Mouse (Mus musculus): Measurements from ENCODE around the gene Fam57b. TPM values are rescaled to one million over a fixed set of nuclear protein-coding genes. Genes with fewer than 3 reads are reported as not detected.
A peak's percentile ranks its signal among the peaks of the same experiment; 100 is the strongest.
"Not testable (repeated sequence)": the region's sequence is repeated elsewhere in the genome, so short reads cannot be mapped to it uniquely, and the experiment has no call there.

Gene Fam57b
- polyA plus RNA-seq, 1 experiment from 2014 or later: 10.5 TPM

GRCm38 (mm10) chr7:126775185-126775977 is 22.1 kb upstream of the Fam57b start:
- Histone ChIP-seq H3K4me3 (ENCODE audit: low read depth, low read length) (no peak overlapping the region), H3K4me1 (ENCODE audit: control insufficient read depth, insufficient read depth, low read length) (peaks cover 23% of the 10 kb centered on the region), H3K36me3 (ENCODE audit: control insufficient read depth, insufficient read depth, low read length) (0 out of 2 replicates have a peak, but pooled peaks cover 4% of the 10 kb centered on the region), H3K4me2 (no peak overlapping the region), H3K9me3 (ENCODE audit: control insufficient read depth, low read length) (no peaks in the 10 kb centered on the region), H3K27me3 (ENCODE audit: control insufficient read depth, insufficient read depth, low read length) (no peaks in the 10 kb centered on the region), H3K27ac (ENCODE audit: low read depth, low read length) (no peak overlapping the region), H3K9ac (ENCODE audit: low read length) (no peak overlapping the region)
- DNase-seq (ENCODE audit: low spot score, missing footprints) (no peak), ATAC-seq (ENCODE audit: low FRiP score) (no peak)
- WGBS: 85% methylated on average over 10 of the region's 10 CpGs

- 86% methylated on average over 3 of the region's 3 CpGs for WGBS
- no peak for DNase-seq (ENCODE audit: low spot score, missing footprints)
- H3K4me3 ChIP-seq (ENCODE audit: low read depth, low read length): no peak overlapping the region
- H3K4me1 ChIP-seq (ENCODE audit: control insufficient read depth, insufficient read depth, low read length): peaks cover 25% of the 10 kb centered on the region
- H3K9me3 ChIP-seq (ENCODE audit: control insufficient read depth, low read length): no peaks in the 10 kb centered on the region
- no peak for ATAC-seq (ENCODE audit: low FRiP score)
- no peak overlapping the region for H3K27ac ChIP-seq (ENCODE audit: low read depth, low read length)
- H3K4me2 ChIP-seq: peak overlapping the region; percentile 98; the same call in 1 of the 2 replicates
- H3K27me3 ChIP-seq (ENCODE audit: control insufficient read depth, insufficient read depth, low read length): no peaks in the 10 kb centered on the region
- 0 out of 2 replicates have a peak overlapping the region, but pooled peaks have one; percentile 88 for H3K9ac ChIP-seq (ENCODE audit: low read length)
- 0 out of 2 replicates have a peak, but pooled peaks cover 4% of the 10 kb centered on the region for H3K36me3 ChIP-seq (ENCODE audit: control insufficient read depth, insufficient read depth, low read length)
Measured at GRCm38 (mm10) chr7:126775978-126776234, 21.6 kb upstream of the Fam57b start.

- H3K4me2 ChIP-seq: peak within 1 kb of the TSS; percentile 98
- peak within 1 kb of the TSS; percentile 76 for H3K27ac ChIP-seq (ENCODE audit: low read depth, low read length)
- ATAC-seq (ENCODE audit: low FRiP score) (peak; percentile 90), DNase-seq (ENCODE audit: low spot score, missing footprints) (peak; percentile 97)
- peaks cover 31% of the 10 kb centered on the region for H3K4me1 ChIP-seq (ENCODE audit: control insufficient read depth, insufficient read depth, low read length)
- H3K36me3 ChIP-seq (ENCODE audit: control insufficient read depth, insufficient read depth, low read length): no peaks in the 10 kb centered on the region
- no peaks in the 10 kb centered on the region for H3K27me3 ChIP-seq (ENCODE audit: control insufficient read depth, insufficient read depth, low read length)
- peak within 1 kb of the TSS; percentile 68 for H3K4me3 ChIP-seq (ENCODE audit: low read depth, low read length)
- H3K9ac ChIP-seq (ENCODE audit: low read length): peak within 1 kb of the TSS; percentile 88
- no peaks in the 10 kb centered on the region for H3K9me3 ChIP-seq (ENCODE audit: control insufficient read depth, low read length)
- 0% methylated on average over 25 of the region's 37 CpGs for WGBS
Measured at GRCm38 (mm10) chr7:126776598-126777057, 20.8 kb upstream of the Fam57b start, which contains the start of gene Ypel3. Ypel3 (plus strand) TSS chr7:126776955.

GRCm38 (mm10) chr7:126777476-126777875 is 20.0 kb upstream of the Fam57b start:
- no peaks in the 10 kb centered on the region for H3K36me3 ChIP-seq (ENCODE audit: control insufficient read depth, insufficient read depth, low read length)
- DNase-seq (ENCODE audit: low spot score, missing footprints) (peak; percentile 86), ATAC-seq (ENCODE audit: low FRiP score) (no peak)
- peak overlapping the region; percentile 98 for H3K4me2 ChIP-seq
- 44% methylated on average over 10 of the region's 10 CpGs for WGBS
- H3K4me1 ChIP-seq (ENCODE audit: control insufficient read depth, insufficient read depth, low read length): peaks cover 31% of the 10 kb centered on the region
- no peak overlapping the region for H3K27ac ChIP-seq (ENCODE audit: low read depth, low read length)
- H3K4me3 ChIP-seq (ENCODE audit: low read depth, low read length): peak overlapping the region; percentile 68
- H3K27me3 ChIP-seq (ENCODE audit: control insufficient read depth, insufficient read depth, low read length): no peaks in the 10 kb centered on the region
- no peaks in the 10 kb centered on the region for H3K9me3 ChIP-seq (ENCODE audit: control insufficient read depth, low read length)
- H3K9ac ChIP-seq (ENCODE audit: low read length): peak overlapping the region; percentile 88

GRCm38 (mm10) chr7:126778147-126778546 is 19.3 kb upstream of the Fam57b start:
- peaks cover 31% of the 10 kb centered on the region for H3K4me1 ChIP-seq (ENCODE audit: control insufficient read depth, insufficient read depth, low read length)
- no peak overlapping the region for H3K9ac ChIP-seq (ENCODE audit: low read length)
- WGBS: 78% methylated on average over 3 of the region's 3 CpGs

GRCm38 (mm10) chr7:126779101-126779500 is 18.4 kb upstream of the Fam57b start:
- H3K4me1 ChIP-seq (ENCODE audit: control insufficient read depth, insufficient read depth, low read length): peaks cover 31% of the 10 kb centered on the region
- H3K9ac ChIP-seq (ENCODE audit: low read length); H3K27ac ChIP-seq (ENCODE audit: low read depth, low read length); H3K4me3 ChIP-seq (ENCODE audit: low read depth, low read length); H3K9me3 ChIP-seq (ENCODE audit: control insufficient read depth, low read length); ATAC-seq (ENCODE audit: low FRiP score); H3K36me3 ChIP-seq (ENCODE audit: control insufficient read depth, insufficient read depth, low read length); H3K27me3 ChIP-seq (ENCODE audit: control insufficient read depth, insufficient read depth, low read length); H3K4me2 ChIP-seq: not testable (repeated sequence)
- peak; percentile 44 for DNase-seq (ENCODE audit: low spot score, missing footprints)
- 87% methylated on average over 7 of the region's 7 CpGs for WGBS

More at GRCm38 (mm10) chr7:126778147-126778546, 19.3 kb upstream of the Fam57b start:
- DNase-seq (ENCODE audit: low spot score, missing footprints): peak; percentile 47
- Histone ChIP-seq H3K27me3 (ENCODE audit: control insufficient read depth, insufficient read depth, low read length) (no peaks in the 10 kb centered on the region), H3K4me3 (ENCODE audit: low read depth, low read length) (no peak overlapping the region; the same call in 1 of the 2 replicates), H3K27ac (ENCODE audit: low read depth, low read length) (no peak overlapping the region), H3K9me3 (ENCODE audit: control insufficient read depth, low read length) (no peaks in the 10 kb centered on the region), H3K4me2 (no peak overlapping the region; the same call in 1 of the 2 replicates), H3K36me3 (ENCODE audit: control insufficient read depth, insufficient read depth, low read length) (no peaks in the 10 kb centered on the region)
- no peak for ATAC-seq (ENCODE audit: low FRiP score)

GRCm38 (mm10) chr7:126779983-126780970 is 17.2 kb upstream of the Fam57b start:
- no peaks in the 10 kb centered on the region for H3K27me3 ChIP-seq (ENCODE audit: control insufficient read depth, insufficient read depth, low read length)
- peak overlapping the region; percentile 92 for H3K4me2 ChIP-seq
- 1% methylated on average over 21 of the region's 21 CpGs for WGBS
- peaks cover 31% of the 10 kb centered on the region for H3K4me1 ChIP-seq (ENCODE audit: control insufficient read depth, insufficient read depth, low read length)
- peak overlapping the region; percentile 39 for H3K4me3 ChIP-seq (ENCODE audit: low read depth, low read length)
- H3K9me3 ChIP-seq (ENCODE audit: control insufficient read depth, low read length): no peaks in the 10 kb centered on the region
- H3K36me3 ChIP-seq (ENCODE audit: control insufficient read depth, insufficient read depth, low read length): peaks cover 2% of the 10 kb centered on the region; the same call in 1 of the 2 replicates
- DNase-seq (ENCODE audit: low spot score, missing footprints) (peak; percentile 99), ATAC-seq (ENCODE audit: low FRiP score) (peak; percentile 75)
- H3K27ac ChIP-seq (ENCODE audit: low read depth, low read length): peak overlapping the region; percentile 60
- H3K9ac ChIP-seq (ENCODE audit: low read length): peak overlapping the region; percentile 67

GRCm38 (mm10) chr7:126780971-126781635 is 16.4 kb upstream of the Fam57b start, which contains the start of gene Tbx6:
Tbx6 (plus strand) TSS chr7:126781483.
- peak within 1 kb of the TSS; percentile 92 for H3K4me2 ChIP-seq
- H3K9me3 ChIP-seq (ENCODE audit: control insufficient read depth, low read length): no peaks in the 10 kb centered on the region
- ATAC-seq (ENCODE audit: low FRiP score) (peak; percentile 31), DNase-seq (ENCODE audit: low spot score, missing footprints) (peak; percentile 81)
- H3K4me3 ChIP-seq (ENCODE audit: low read depth, low read length): peak within 1 kb of the TSS; percentile 39
- 9% methylated on average over 22 of the region's 22 CpGs for WGBS
- H3K36me3 ChIP-seq (ENCODE audit: control insufficient read depth, insufficient read depth, low read length): peaks cover 9% of the 10 kb centered on the region
- H3K9ac ChIP-seq (ENCODE audit: low read length): peak within 1 kb of the TSS; percentile 67
- no peaks in the 10 kb centered on the region for H3K27me3 ChIP-seq (ENCODE audit: control insufficient read depth, insufficient read depth, low read length)
- no peak within 1 kb of the TSS; the same call in 1 of the 2 replicates for H3K27ac ChIP-seq (ENCODE audit: low read depth, low read length)
- peaks cover 27% of the 10 kb centered on the region for H3K4me1 ChIP-seq (ENCODE audit: control insufficient read depth, insufficient read depth, low read length)

All from midbrain, embryonic 11.5 days (tissue).